ENCODE assay signal across 9 mouse cellular contexts in the genomic region with DNA sequence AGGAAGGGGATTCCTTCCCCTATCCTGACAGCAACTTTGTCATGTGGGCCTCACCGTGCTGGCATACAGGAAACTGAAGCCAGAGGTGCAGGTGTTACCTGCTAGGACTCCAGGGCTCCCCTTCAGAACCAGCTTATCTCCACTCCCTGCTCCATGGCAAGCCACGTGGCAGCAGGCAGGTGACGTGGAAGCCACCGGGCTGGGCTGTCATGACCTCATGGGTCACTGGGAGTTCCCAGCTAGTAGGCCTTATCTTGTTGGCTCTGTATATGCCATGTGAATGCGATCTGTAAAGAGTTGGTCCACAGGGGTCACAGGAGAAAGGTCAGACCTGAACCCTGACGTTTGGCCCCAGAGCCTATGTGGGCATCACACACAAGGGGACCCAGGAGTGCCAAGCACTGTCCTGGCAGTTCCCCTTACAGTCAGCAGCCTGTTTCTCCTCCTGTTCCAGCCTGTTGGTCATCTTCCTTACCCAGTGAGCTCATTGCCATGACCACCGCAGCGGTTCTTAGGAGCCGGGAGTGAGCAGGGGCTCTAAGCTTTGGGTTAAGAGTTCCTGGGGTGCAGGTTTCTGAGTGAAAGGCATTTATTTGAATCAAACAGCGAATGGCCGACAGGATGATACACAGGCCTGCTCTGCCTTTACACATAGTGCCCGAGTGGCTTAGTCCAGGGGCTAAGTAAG. TPM values are rescaled to one million over a fixed set of nuclear protein-coding genes. Genes with fewer than 3 reads are reported as not detected.
DNase-seq lines count a peak whose midpoint lies in the region; ATAC-seq lines count a peak whose summit lies in the region.
"Had no signal": no experiment of that assay in that cellular context is flagged by ENCODE, and none has a peak within 500 bp of the region (broad histone marks: within the 10 kb centered on the region; RNA-seq: fewer than 3 reads in every experiment).

No protein-coding gene starts in this region.

- peaks cover 8% of the 10 kb centered on the region; the same call in 1 of the 2 replicates for H3K27me3 ChIP-seq in heart, embryonic 12.5 days (replicated peaks)
- no peaks in the 10 kb centered on the region for H3K27me3 ChIP-seq in megakaryocyte, embryonic 14.5 days (replicated peaks)
- peaks cover 4% of the 10 kb centered on the region; the same call in 1 of the 2 replicates for H3K27me3 ChIP-seq in stomach, embryonic 14.5 days (ENCODE audit: control insufficient read depth, insufficient read depth, low read length)

- peaks cover 74% of the 10 kb centered on the region for H3K4me1 ChIP-seq in heart, embryonic 12.5 days (replicated peaks)
- H3K4me1 ChIP-seq in megakaryocyte, embryonic 14.5 days = peaks cover 98% of the 10 kb centered on the region
- H3K4me1 ChIP-seq in stomach, embryonic 14.5 days (ENCODE audit: control insufficient read depth, insufficient read depth, low read length) = peaks cover 28% of the 10 kb centered on the region

- DNase-seq in heart, postnatal 25 days (ENCODE audit: low spot score) = no peak
- peak; percentile 87 for DNase-seq in liver
- no peak for DNase-seq in thymus, postnatal 25 days
- no peak for DNase-seq in cerebellum, adult 11-12 months

- H3K4me3 ChIP-seq in heart, embryonic 12.5 days = no peak overlapping the region
- peak overlapping the region; percentile 46 for H3K4me3 ChIP-seq in megakaryocyte, embryonic 14.5 days (replicated peaks)
- H3K4me3 ChIP-seq in stomach, embryonic 14.5 days (ENCODE audit: low read depth, low read length) = no peak overlapping the region

- peaks cover 56% of the 10 kb centered on the region for H3K36me3 ChIP-seq in heart, embryonic 12.5 days
- peaks cover 97% of the 10 kb centered on the region for H3K36me3 ChIP-seq in megakaryocyte, embryonic 14.5 days (replicated peaks; ENCODE audit: low read length)
- peaks cover 10% of the 10 kb centered on the region; the same call in 1 of the 2 replicates for H3K36me3 ChIP-seq in stomach, embryonic 14.5 days (ENCODE audit: control insufficient read depth, insufficient read depth, low read length)

- no peaks in the 10 kb centered on the region for H3K9me3 ChIP-seq in heart, embryonic 12.5 days (replicated peaks)
- H3K9me3 ChIP-seq in megakaryocyte, embryonic 14.5 days = peaks cover 6% of the 10 kb centered on the region; the same call in 1 of the 2 replicates
- H3K9me3 ChIP-seq in stomach, embryonic 14.5 days (ENCODE audit: control insufficient read depth, low read depth, low read length) = no peaks in the 10 kb centered on the region

- no peak overlapping the region for H3K4me2 ChIP-seq in heart, embryonic 12.5 days
- no peak overlapping the region for H3K4me2 ChIP-seq in stomach, embryonic 14.5 days (replicated peaks; ENCODE audit: low read depth, low read length)

- 54% methylated on average over 12 of the region's 12 CpGs for WGBS in heart, embryonic 12.5 days
- 67% methylated on average over 12 of the region's 12 CpGs for WGBS in stomach, embryonic 14.5 days

- intact Hi-C loops in heart, postnatal 25 days (cut with DNase I) = loop anchor here (2.0 to 10.0 kb wide), 2 partner anchors 14 to 356 kb away; no protein-coding TSS in a partner anchor

- peak; percentile 64 for ATAC-seq in heart, embryonic 12.5 days (ENCODE audit: insufficient number of reproducible peaks, low FRiP score)
- no peak for ATAC-seq in megakaryocyte, adult 5-6 weeks (ENCODE audit: poor library complexity, severe bottlenecking)
- ATAC-seq in stomach, embryonic 14.5 days (ENCODE audit: insufficient number of reproducible peaks, insufficient read depth, low FRiP score, low read depth) = 0 out of 2 replicates have a peak, but pooled peaks have one; percentile 16

- H3K9ac ChIP-seq in heart, embryonic 12.5 days = peak overlapping the region; percentile 53
- no peak overlapping the region for H3K9ac ChIP-seq in stomach, embryonic 14.5 days (replicated peaks; ENCODE audit: low read depth, low read length)

- peak overlapping the region; percentile 82 for H3K27ac ChIP-seq in heart, embryonic 12.5 days (ENCODE audit: poor library complexity, severe bottlenecking)
- H3K27ac ChIP-seq in stomach, embryonic 14.5 days (ENCODE audit: low read length) = peak overlapping the region; percentile 56; the same call in 1 of the 2 replicates

RNA-seq across cellular contexts. Expression of a gene that starts 30.0 kb away (rescaled TPM):
- not detected in 2 replicates for polyA plus RNA-seq in heart, embryonic 12.5 days (2016; fragmentation: Nextera tagmentation; extraction: Ambion mirVana)
- not detected for total RNA-seq in heart, postnatal 25 days (2021)
- polyA plus RNA-seq in megakaryocyte, embryonic 14.5 days (2012; ENCODE audit: insufficient read depth, low replicate concordance) = 1.8 TPM in 1 of 2 replicates, not detected in the other
- total RNA-seq in megakaryocyte, adult 5-6 weeks (2015) = not detected in 2 replicates
- total RNA-seq in megakaryocyte, adult 5-6 weeks (2017) = not detected in 2 replicates
- not detected in 2 replicates for polyA plus RNA-seq in stomach, embryonic 14.5 days (2014; fragmentation: Nextera tagmentation; extraction: Ambion mirVana)
- polyA plus RNA-seq: intestine, embryonic 14.5 days had no signal

RNA-seq across cellular contexts. Expression of a gene that starts 45.8 kb away (rescaled TPM):
- 41.4 and 43.0 TPM in 2 replicates for polyA plus RNA-seq in heart, embryonic 12.5 days (2016; fragmentation: Nextera tagmentation; extraction: Ambion mirVana)
- total RNA-seq in heart, postnatal 25 days (2021) = 10 to 100 TPM; 20.1 to 21.8 TPM
- polyA plus RNA-seq in megakaryocyte, embryonic 14.5 days (2012; ENCODE audit: insufficient read depth, low replicate concordance) = 80.4 and 130 TPM in 2 replicates
- total RNA-seq in megakaryocyte, adult 5-6 weeks (2015) = 19.6 and 22.0 TPM in 2 replicates
- 50.2 and 63.1 TPM in 2 replicates for total RNA-seq in megakaryocyte, adult 5-6 weeks (2017)
- polyA plus RNA-seq in stomach, embryonic 14.5 days (2014; fragmentation: Nextera tagmentation; extraction: Ambion mirVana) = 30.5 and 34.8 TPM in 2 replicates

RNA-seq across cellular contexts. Expression of a gene that starts 48.6 kb away (rescaled TPM):
- 8.0 and 9.2 TPM in 2 replicates for polyA plus RNA-seq in heart, embryonic 12.5 days (2016; fragmentation: Nextera tagmentation; extraction: Ambion mirVana)
- 10 to 100 TPM; 21.3 to 22.6 TPM for total RNA-seq in heart, postnatal 25 days (2021)
- 1,238 and 3,030 TPM in 2 replicates for polyA plus RNA-seq in megakaryocyte, embryonic 14.5 days (2012; ENCODE audit: insufficient read depth, low replicate concordance)
- 4.3 and 4.5 TPM in 2 replicates for total RNA-seq in megakaryocyte, adult 5-6 weeks (2015)
- total RNA-seq in megakaryocyte, adult 5-6 weeks (2017) = 4.8 and 5.6 TPM in 2 replicates
- polyA plus RNA-seq in stomach, embryonic 14.5 days (2014; fragmentation: Nextera tagmentation; extraction: Ambion mirVana) = 3.1 TPM in 2 replicates

Comparison
In these comparisons a context has a peak if more than half of its experiments do, and no peak if none do; other contexts are left out.
1. RNA of a gene that starts 48.6 kb away (polyA plus RNA-seq): 1,238 to 3,030 TPM in megakaryocyte, embryonic 14.5 days; 8.0 to 9.2 TPM in heart, embryonic 12.5 days and 3.1 TPM in stomach, embryonic 14.5 days; every median in the first group is over 100 times any median in the second.